Mouse (Mus musculus) hematopoietic stem cell, adult 5-6 weeks (primary cell): ENCODE results near the gene Hdc. TPM values are rescaled to one million over a fixed set of nuclear protein-coding genes. Genes with fewer than 3 reads are reported as not detected.

ENCODE experiments used
- ATAC-seq, 2 experiments: fragments of 125-278 bp in 1 of 2; replicated peaks in 1 of 2; 2 replicates each; pipeline ENCODE4 v1.8.0; 2016 to 2017; ENCODE audit warnings: inconsistent platforms in 2 of 2, mild to moderate bottlenecking in 2 of 2, moderate number of reproducible peaks in 2 of 2, low read depth in 1 of 2, moderate TSS enrichment in 1 of 2; ENCODE audit not compliant: low FRiP score in 2 of 2, poor library complexity in 2 of 2, severe bottlenecking in 2 of 2, insufficient read depth in 1 of 2, low TSS enrichment in 1 of 2
- total RNA-seq: library from RNA; stranded (forward); fragments of 172-1452, 232-1000 nt; gene quantifications from 2 replicates; pipeline ENCODE4 v1.2.3, GENCODE M21; 2017

The Hdc gene
- total RNA-seq, 1 experiment from 2014 or later, result 8.3 TPM

GRCm38 (mm10) chr2:126575391-126576176 lies 43.5 kb downstream of the Hdc start:
- no peak for ATAC-seq

GRCm38 (mm10) chr2:126572747-126573146 lies 46.4 kb downstream of the Hdc start:
- ATAC-seq, result no peak

GRCm38 (mm10) chr2:126572163-126572562 lies 46.9 kb downstream of the Hdc start:
- no peak for ATAC-seq

GRCm38 (mm10) chr2:126563411-126564105 lies 55.5 kb downstream of the Hdc start:
- peak; percentile 29 to 83; a peak in 3 of 4 replicates for ATAC-seq

GRCm38 (mm10) chr2:126560094-126560493 lies 59.0 kb downstream of the Hdc start:
- no peak for ATAC-seq

- ATAC-seq, result no peak
Observed at GRCm38 (mm10) chr2:126555533-126555932, 63.6 kb downstream of the Hdc start.

GRCm38 (mm10) chr2:126553291-126553639 lies 65.8 kb downstream of the Hdc start:
- no peak; a peak in 1 of 4 replicates for ATAC-seq

- ATAC-seq, result peak; percentile 50 to 61; a peak in 3 of 4 replicates
Observed at GRCm38 (mm10) chr2:126552357-126553290, 66.5 kb downstream of the Hdc start, which contains the start of gene Slc27a2. TSS of gene Slc27a2 (plus strand) at chr2:126552407.

- peak; percentile 16 to 29; a peak in 3 of 4 replicates for ATAC-seq
Observed at GRCm38 (mm10) chr2:126551896-126552295, 67.2 kb downstream of the Hdc start.

GRCm38 (mm10) chr2:126551244-126551890 lies 67.7 kb downstream of the Hdc start:
- no peak; a peak in 1 of 4 replicates for ATAC-seq

GRCm38 (mm10) chr2:126549681-126550080 lies 69.4 kb downstream of the Hdc start:
- ATAC-seq, result no peak

GRCm38 (mm10) chr2:126546392-126546791 lies 72.7 kb downstream of the Hdc start:
- no peak for ATAC-seq

- no peak for ATAC-seq
Observed at GRCm38 (mm10) chr2:126545297-126545696, 73.8 kb downstream of the Hdc start.

Other genes with a start within 250 kb of the Hdc start
- gene Atp8b4, start 118.6 kb downstream of the Hdc start, total RNA-seq, result 31.5 and 55.8 TPM in 2 replicates
- gene Slc27a2, start 66.9 kb downstream of the Hdc start, total RNA-seq, result 3.4 and 5.8 TPM in 2 replicates
- gene Gabpb1, start 57.0 kb upstream of the Hdc start, total RNA-seq, result 71.6 and 85.9 TPM in 2 replicates
- gene Usp8, start 88.0 kb upstream of the Hdc start, total RNA-seq, result 60.9 and 76.4 TPM in 2 replicates
- gene Usp50, start 164.2 kb upstream of the Hdc start, total RNA-seq, result 0.31 and 0.69 TPM in 2 replicates